ENCODE assay signal across 8 mouse cellular contexts in the genomic region with DNA sequence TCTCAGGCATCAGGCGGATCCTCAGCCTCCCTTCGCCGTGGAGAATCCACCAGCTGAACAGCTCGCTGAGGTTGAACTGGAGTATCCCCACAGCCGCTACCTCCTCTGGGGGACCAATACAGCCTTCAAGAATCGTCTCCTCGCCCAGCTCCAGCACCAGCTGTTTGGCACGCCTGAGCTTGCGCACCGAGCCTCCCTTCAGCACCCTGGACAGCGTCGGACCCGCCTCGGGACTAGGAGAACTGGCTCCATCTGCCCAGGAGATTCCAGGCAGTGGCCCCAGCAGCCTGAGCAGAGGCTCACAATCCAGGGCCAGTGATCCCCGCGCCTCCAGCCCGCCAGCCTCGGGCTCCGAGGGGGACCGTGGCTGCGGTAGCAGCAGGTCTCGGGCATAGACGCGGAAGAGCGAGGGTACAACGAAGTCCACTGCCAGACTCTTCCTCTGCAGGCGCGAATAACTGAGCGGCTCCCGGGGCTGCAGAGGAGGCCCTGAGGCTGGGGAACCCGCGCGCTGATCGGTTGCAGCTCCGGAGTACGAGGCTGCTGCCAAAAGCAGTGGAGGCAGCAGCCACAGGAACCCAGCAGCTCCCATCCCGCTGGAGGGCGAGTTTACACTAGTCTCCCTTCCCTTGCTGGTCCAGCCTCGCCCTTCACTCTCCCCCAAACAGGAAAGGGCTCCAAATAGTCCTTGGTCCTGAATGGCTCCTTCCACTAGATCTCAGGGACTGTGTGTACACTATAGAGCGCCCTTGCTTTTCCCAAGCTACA. TPM values are rescaled to one million over a fixed set of nuclear protein-coding genes. Genes with fewer than 3 reads are reported as not detected.
A peak's percentile ranks its signal among the peaks of the same experiment; 100 is the strongest.
DNase-seq lines count a peak whose midpoint lies in the region; ATAC-seq and TF ChIP-seq lines count a peak whose summit lies in the region.

No protein-coding gene starts in this region.

- TF ChIP-seq CTCF in MEL (IDR thresholded peaks at IDR 0.05 in 2 of 3, conservative IDR thresholded peaks at IDR 0.05 in 1 of 3; ENCODE audit: control insufficient read depth in 1 of 3, insufficient read depth in 1 of 3, low read depth in 2 of 3, low read length in 3 of 3, poor library complexity in 1 of 3, severe bottlenecking in 1 of 3) = no peak
- no peak for TF ChIP-seq CTCF in lung, embryonic 14.5 days (IDR thresholded peaks at IDR 0.05; ENCODE audit: low read depth)

- peak overlapping the region; percentile 37; the same call in 1 of the 2 replicates for H3K4me2 ChIP-seq in lung, embryonic 14.5 days

- peak; percentile 23 for DNase-seq in MEL (ENCODE audit: low read depth, low spot score)
- peak; percentile 12 for DNase-seq in cerebellum, adult 8-10 months
- peak; percentile 89 for DNase-seq in forelimb bud, embryonic 11.5 days (ENCODE audit: low read depth, low spot score)
- peak; percentile 92 for DNase-seq in heart, postnatal 4 days
- peak; percentile 96 to 97 for DNase-seq in kidney, postnatal 4 days
- DNase-seq in lung, embryonic 14.5 days = peak; percentile 96
- DNase-seq in ovary, adult 18-20 months (ENCODE audit: low spot score) = peak; percentile 54
- peak; percentile 17 to 26 for DNase-seq in thymus, postnatal 36 days

- H3K9me3 ChIP-seq in MEL (replicated peaks; ENCODE audit: insufficient read depth, low read length) = no peaks in the 10 kb centered on the region
- no peaks in the 10 kb centered on the region for H3K9me3 ChIP-seq in lung, embryonic 14.5 days (ENCODE audit: low read depth, low read length)

- no peak overlapping the region for H3K27ac ChIP-seq in MEL (ENCODE audit: control insufficient read depth, low read depth, low read length)
- H3K27ac ChIP-seq in lung, embryonic 14.5 days (ENCODE audit: low read depth) = no peak overlapping the region

- 2% methylated on average over 36 of the region's 40 CpGs for WGBS in lung, embryonic 14.5 days

- H3K4me1 ChIP-seq in MEL (ENCODE audit: control insufficient read depth in 1 of 2, insufficient read depth in 2 of 2, low read length in 2 of 2) = no peaks in the 10 kb centered on the region
- no peaks in the 10 kb centered on the region for H3K4me1 ChIP-seq in lung, embryonic 14.5 days (ENCODE audit: insufficient read depth)

- no peak for TF ChIP-seq RAD21 in MEL (IDR thresholded peaks at IDR 0.05; ENCODE audit: low read depth, low read length)

- H3K36me3 ChIP-seq in MEL (ENCODE audit: control insufficient read depth in 1 of 2, insufficient read depth in 2 of 2, low read length in 2 of 2) = no peaks in the 10 kb centered on the region
- no peaks in the 10 kb centered on the region for H3K36me3 ChIP-seq in lung, embryonic 14.5 days (ENCODE audit: insufficient read depth)

- H3K79me2 ChIP-seq in MEL (ENCODE audit: control insufficient read depth, insufficient read depth, low read length, poor library complexity) = no peaks in the 10 kb centered on the region

- H3K27me3 ChIP-seq in MEL (ENCODE audit: control insufficient read depth in 1 of 2, insufficient read depth in 2 of 2, low read length in 2 of 2) = no peaks in the 10 kb centered on the region
- peaks cover 25% of the 10 kb centered on the region for H3K27me3 ChIP-seq in lung, embryonic 14.5 days (ENCODE audit: insufficient read depth, low read length)

- ATAC-seq in lung, embryonic 14.5 days (ENCODE audit: insufficient read depth) = peak; percentile 81

- H3K4me3 ChIP-seq in MEL (ENCODE audit: control insufficient read depth in 1 of 2, insufficient read depth in 1 of 2, low read depth in 2 of 2, low read length in 2 of 2) = no peak overlapping the region
- H3K4me3 ChIP-seq in lung, embryonic 14.5 days (ENCODE audit: low read depth, low read length) = peak overlapping the region; percentile 41; the same call in 1 of the 2 replicates

- TF ChIP-seq POLR2A in MEL (IDR thresholded peaks at IDR 0.05; ENCODE audit: control insufficient read depth in 1 of 2, insufficient read depth in 1 of 2, low read depth in 1 of 2, low read length in 2 of 2, poor library complexity in 1 of 2) = no peak

- TF ChIP-seq EP300 in MEL (IDR thresholded peaks at IDR 0.05; ENCODE audit: low read depth in 1 of 2, low read length in 2 of 2) = no peak

- H3K9ac ChIP-seq in MEL (ENCODE audit: control insufficient read depth, low read depth, low read length, poor library complexity, severe bottlenecking) = no peak overlapping the region
- H3K9ac ChIP-seq in lung, embryonic 14.5 days = no peak overlapping the region

TF ChIP-seq in MEL, 35 proteins besides CTCF, POLR2A, EP300 and RAD21:
- no peak for TF ChIP-seq RCOR1 (IDR thresholded peaks at IDR 0.05; ENCODE audit: low read depth, low read length)
- no peak for TF ChIP-seq ETS1 (IDR thresholded peaks at IDR 0.05; ENCODE audit: low read depth, low read length)
- no peak for TF ChIP-seq GATA1 (IDR thresholded peaks at IDR 0.05; ENCODE audit: low read depth, low read length)
- no peak for TF ChIP-seq CHD1 (IDR thresholded peaks at IDR 0.05; ENCODE audit: low read depth, low read length)
- no peak for TF ChIP-seq MAFK (IDR thresholded peaks at IDR 0.05; ENCODE audit: borderline replicate concordance, low read depth, low read length)
- TF ChIP-seq CHD2 (IDR thresholded peaks at IDR 0.05; ENCODE audit: low read length) = no peak
- no peak for TF ChIP-seq ZC3H11A (IDR thresholded peaks at IDR 0.05; ENCODE audit: low read depth, low read length)
- TF ChIP-seq POLR2AphosphoS5 (IDR thresholded peaks at IDR 0.05; ENCODE audit: borderline replicate concordance, low read depth, low read length) = no peak
- TF ChIP-seq KAT2A (conservative IDR thresholded peaks at IDR 0.05; ENCODE audit: low read depth, low read length) = no peak
- TF ChIP-seq HCFC1 (IDR thresholded peaks at IDR 0.05; ENCODE audit: low read depth, low read length) = no peak
- TF ChIP-seq TAL1 (IDR thresholded peaks at IDR 0.05; ENCODE audit: low read length) = no peak
- TF ChIP-seq ZKSCAN1 (IDR thresholded peaks at IDR 0.05; ENCODE audit: low read depth, low read length) = no peak
- TF ChIP-seq USF2 (IDR thresholded peaks at IDR 0.05; ENCODE audit: borderline replicate concordance in 1 of 2, insufficient read depth in 1 of 2, low read depth in 1 of 2, low read length in 2 of 2) = no peak
- no peak for TF ChIP-seq ZMIZ1 (IDR thresholded peaks at IDR 0.05; ENCODE audit: low read depth, low read length)
- no peak for TF ChIP-seq USF1 (IDR thresholded peaks at IDR 0.05; ENCODE audit: low read depth, low read length)
- TF ChIP-seq E2F4 (IDR thresholded peaks at IDR 0.05; ENCODE audit: borderline replicate concordance, low read depth, low read length) = no peak
- TF ChIP-seq ELF1 (IDR thresholded peaks at IDR 0.05; ENCODE audit: low read depth, low read length) = no peak
- TF ChIP-seq MYB (IDR thresholded peaks at IDR 0.05; ENCODE audit: low read depth, low read length) = no peak
- no peak for TF ChIP-seq POLR2AphosphoS2 (IDR thresholded peaks at IDR 0.05; ENCODE audit: low read length)

RNA-seq across cellular contexts. Expression of a gene that starts 1.1 kb away (rescaled TPM):
- not detected in 2 replicates for total RNA-seq in MEL (2012; rRNA removed)
- not detected for polyA plus RNA-seq in MEL (2012; ENCODE audit: insufficient read depth in 1 of 2, insufficient read length in 2 of 2, low read depth in 1 of 2, low replicate concordance in 2 of 2, missing spikeins in 1 of 2)
- total RNA-seq in heart, postnatal 4 days (2021) = under 1 TPM; 0.07 to 0.19 TPM
- 0.03 and 0.07 TPM in 2 replicates for polyA plus RNA-seq in lung, embryonic 14.5 days (2014; fragmentation: Nextera tagmentation; extraction: Ambion mirVana)

Comparison
In these comparisons a context has a peak if more than half of its experiments do, and no peak if none do; other contexts are left out.
1. DNase-seq: peak in every context shown above with its lines; median percentile 96 in kidney, postnatal 4 days; 96 in lung, embryonic 14.5 days; 92 in heart, postnatal 4 days; 89 in forelimb bud, embryonic 11.5 days; 54 in ovary, adult 18-20 months; 23 in MEL; 22 in thymus, postnatal 36 days; 12 in cerebellum, adult 8-10 months.